Mouse (Mus musculus) brain, adult 10 weeks (tissue): ENCODE data around the gene Krtap3-3. TPM values are rescaled to one million over a fixed set of nuclear protein-coding genes. Genes with fewer than 3 reads are reported as not detected.

Experiments used
- polyA plus RNA-seq: library from polyadenylated mRNA; stranded (reverse); fragments of 350-450 nt; fragmentation: Illumina TruSeq; extraction: RNeasy Lipid Tissue Mini Kit (QIAGEN cat#74804); gene quantifications from one replicate; pipeline ENCODE4 v1.2.3, GENCODE M21; 2015; ENCODE audit warnings: low read depth, low replicate concordance

Gene Krtap3-3
- polyA plus RNA-seq: not detected

GRCm38 (mm10) chr11:99550765-99551164 lies at the start of gene Krtap3-3:
Gene Krtap3-3 (minus strand): TSS chr11:99550865.

DNA sequence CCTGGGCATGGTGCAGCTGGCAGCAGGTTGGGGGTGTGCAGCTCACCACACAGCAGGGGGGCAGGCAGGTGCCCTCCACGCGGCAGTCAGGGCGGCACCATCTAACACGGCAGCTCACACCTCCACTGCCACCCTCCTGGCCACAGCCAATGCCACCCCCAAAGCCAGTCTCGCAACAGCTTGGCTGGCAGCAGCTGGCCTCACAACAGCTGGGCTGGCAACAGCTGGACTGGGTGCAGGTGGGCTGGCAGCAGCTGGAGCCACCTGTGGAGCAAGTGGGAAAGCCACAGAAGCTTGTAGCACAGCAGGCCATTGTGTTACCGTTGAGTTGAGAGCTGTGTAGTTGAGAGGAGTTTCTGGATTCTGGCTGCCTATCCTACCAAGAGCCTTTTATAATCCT lies 47.1 kb upstream of the Krtap3-3 start, which contains the start of gene Krtap9-3:
TSS of gene Krtap9-3 (minus strand) at position 364 of the 400 bp plus-strand sequence.

GRCm38 (mm10) chr11:99590981-99591380 lies 40.3 kb upstream of the Krtap3-3 start, which contains the start of gene Krtap1-3:
Gene Krtap1-3 (minus strand): TSS chr11:99591339.

GRCm38 (mm10) chr11:99583245-99583704 lies 32.6 kb upstream of the Krtap3-3 start, which contains the start of gene Krtap1-4:
Gene Krtap1-4 (minus strand): TSS chr11:99583654.

GRCm38 (mm10) chr11:99580636-99581035 lies 30.0 kb upstream of the Krtap3-3 start, which contains the start of gene Krtap1-5:
Gene Krtap1-5 (minus strand): TSS chr11:99581016.

GRCm38 (mm10) chr11:99566530-99566929 lies 15.9 kb upstream of the Krtap3-3 start, which contains the start of gene Krtap3-1:
Gene Krtap3-1 (minus strand): TSS chr11:99566630.

GRCm38 (mm10) chr11:99559366-99559765 lies 8.7 kb upstream of the Krtap3-3 start, which contains the start of gene Gm11939:
Gene Gm11939 (minus strand): TSS chr11:99559466.

DNA sequence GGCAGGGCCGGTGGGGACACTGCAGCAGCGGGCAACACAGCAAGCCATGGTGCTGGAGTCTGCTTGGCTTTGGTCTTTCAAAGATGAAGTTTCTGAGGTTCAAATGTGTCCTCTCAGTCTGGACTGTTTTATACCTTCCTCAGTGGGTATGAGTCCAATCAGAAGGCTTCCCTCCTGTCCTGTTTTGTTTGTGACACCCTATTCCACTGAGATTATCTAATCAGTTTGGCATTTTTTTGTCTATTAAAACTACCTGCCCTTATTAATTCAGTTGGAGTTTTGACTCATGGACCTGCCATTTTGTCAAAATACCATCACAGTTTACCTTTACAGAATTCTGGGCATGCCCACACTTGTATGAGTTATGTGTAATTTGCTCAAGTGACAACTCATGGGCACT lies 6.1 kb upstream of the Krtap3-3 start, which contains the start of gene Krtap3-2:
TSS of gene Krtap3-2 (minus strand) at position 101 of the 400 bp plus-strand sequence.

GRCm38 (mm10) chr11:99521288-99521860 lies 29.3 kb downstream of the Krtap3-3 start, which contains the start of gene Krt39:
Gene Krt39 (minus strand): TSS chr11:99521338.

Other genes with a start within 250 kb of the Krtap3-3 start
- 0.30 TPM for gene Krt25, start 227.9 kb downstream of the Krtap3-3 start, polyA plus RNA-seq
- not detected for gene Krt26, start 212.9 kb downstream of the Krtap3-3 start, polyA plus RNA-seq
- gene Krt27, start 199.8 kb downstream of the Krtap3-3 start, polyA plus RNA-seq: not detected
- not detected for gene Krt28, start 176.0 kb downstream of the Krtap3-3 start, polyA plus RNA-seq
- 18.1 TPM for gene Krt10, start 161.5 kb downstream of the Krtap3-3 start, polyA plus RNA-seq
- 13.0 TPM for gene Krt12, start 128.6 kb downstream of the Krtap3-3 start, polyA plus RNA-seq
- 0.22 TPM for gene Krt20, start 112.7 kb downstream of the Krtap3-3 start, polyA plus RNA-seq
- not detected for gene Krt23, start 57.7 kb downstream of the Krtap3-3 start, polyA plus RNA-seq
- not detected for gene Krt39, start 29.5 kb downstream of the Krtap3-3 start, polyA plus RNA-seq
- gene Krt40, start 7.7 kb downstream of the Krtap3-3 start, polyA plus RNA-seq: not detected
- gene Krtap3-2, start 6.0 kb upstream of the Krtap3-3 start, polyA plus RNA-seq: not detected
- not detected for gene Gm11939, start 8.6 kb upstream of the Krtap3-3 start, polyA plus RNA-seq
- not detected for gene Krtap3-1, start 15.8 kb upstream of the Krtap3-3 start, polyA plus RNA-seq
- gene Krtap1-5, start 30.2 kb upstream of the Krtap3-3 start, polyA plus RNA-seq: not detected
- not detected for gene Krtap1-4, start 32.8 kb upstream of the Krtap3-3 start, polyA plus RNA-seq
- gene Krtap1-3, start 40.5 kb upstream of the Krtap3-3 start, polyA plus RNA-seq: not detected
- gene Krtap9-3, start 47.2 kb upstream of the Krtap3-3 start, polyA plus RNA-seq: not detected
- not detected for gene Gm11938, start 52.4 kb upstream of the Krtap3-3 start, polyA plus RNA-seq
- not detected for gene Gm11937, start 59.3 kb upstream of the Krtap3-3 start, polyA plus RNA-seq
- gene Krtap2-4, start 64.0 kb upstream of the Krtap3-3 start, polyA plus RNA-seq: not detected
- gene Gm11562, start 69.6 kb upstream of the Krtap3-3 start, polyA plus RNA-seq: not detected
- not detected for gene Krtap4-1, start 77.4 kb upstream of the Krtap3-3 start, polyA plus RNA-seq
- not detected for gene Krtap4-2, start 84.2 kb upstream of the Krtap3-3 start, polyA plus RNA-seq
- gene Krtap4-7, start 93.2 kb upstream of the Krtap3-3 start, polyA plus RNA-seq: not detected
- not detected for gene Gm11555, start 99.4 kb upstream of the Krtap3-3 start, polyA plus RNA-seq
- not detected for gene Gm11563, start 108.1 kb upstream of the Krtap3-3 start, polyA plus RNA-seq
- gene Krtap4-6, start 115.1 kb upstream of the Krtap3-3 start, polyA plus RNA-seq: not detected
- gene Gm14190, start 139.9 kb upstream of the Krtap3-3 start, polyA plus RNA-seq: not detected
- gene Gm14180, start 183.4 kb upstream of the Krtap3-3 start, polyA plus RNA-seq: not detected
- gene Gm11595, start 222.0 kb upstream of the Krtap3-3 start, polyA plus RNA-seq: not detected
- gene Krtap4-8, start 229.8 kb upstream of the Krtap3-3 start, polyA plus RNA-seq: not detected
- gene Krtap4-9, start 234.3 kb upstream of the Krtap3-3 start, polyA plus RNA-seq: not detected
- not detected for gene Gm11596, start 242.6 kb upstream of the Krtap3-3 start, polyA plus RNA-seq
- not detected for gene Gm11569, start 248.1 kb upstream of the Krtap3-3 start, polyA plus RNA-seq